Mouse (Mus musculus) C2C12 (cell line): Measurements from ENCODE around the gene Ehd2. TPM values are rescaled to one million over a fixed set of nuclear protein-coding genes. Genes with fewer than 3 reads are reported as not detected.

Source experiments
- H3K27me3 ChIP-seq: one replicate; pipeline ENCODE4 v1.6.1; 2011; ENCODE audit not compliant: control insufficient read depth, insufficient read depth, insufficient read length
- H3K36me3 ChIP-seq: one replicate; pipeline ENCODE4 v1.6.1; 2011; ENCODE audit not compliant: control insufficient read depth, insufficient read depth
- H3K4me3 ChIP-seq: one replicate; pipeline ENCODE4 v1.5.1; 2011; ENCODE audit warnings: mild to moderate bottlenecking, control low read depth; ENCODE audit not compliant: poor library complexity, insufficient read depth, severe bottlenecking
- H3K79me2 ChIP-seq: one replicate; pipeline ENCODE4 v1.6.1; 2011; ENCODE audit not compliant: control insufficient read depth, insufficient read depth
- H3K79me3 ChIP-seq: one replicate; pipeline ENCODE4 v1.6.1; 2011; ENCODE audit warnings: low read depth, control low read depth
- H3ac ChIP-seq: one replicate; pipeline ENCODE3; 2011; ENCODE audit warnings: low read depth; ENCODE audit not compliant: control insufficient read depth, insufficient read length
- CEBPB ChIP-seq: IDR thresholded peaks from one replicate; pipeline ENCODE4 v1.6.1; 2011; ENCODE audit warnings: low read depth, mild to moderate bottlenecking, control low read depth, moderate library complexity
- CTCF ChIP-seq: IDR thresholded peaks from one replicate; pipeline ENCODE4 v1.5.1; 2011; ENCODE audit not compliant: control insufficient read depth, insufficient read depth, insufficient read length
- FOSL1 ChIP-seq: IDR thresholded peaks from one replicate; pipeline ENCODE4 v1.8.0; 2011; ENCODE audit warnings: mild to moderate bottlenecking, low read length; ENCODE audit not compliant: poor library complexity, insufficient read depth, severe bottlenecking
- MAX ChIP-seq: IDR thresholded peaks from one replicate; pipeline ENCODE4 v1.6.1; 2011; ENCODE audit warnings: mild to moderate bottlenecking, control low read depth
- MYOD1 ChIP-seq: IDR thresholded peaks from one replicate; pipeline ENCODE4 v1.6.1; 2011; ENCODE audit warnings: low read depth; ENCODE audit not compliant: control insufficient read depth, insufficient read length
- MYOG ChIP-seq: IDR thresholded peaks from one replicate; pipeline ENCODE4 v1.6.1; 2011; ENCODE audit not compliant: control insufficient read depth, insufficient read length; ENCODE audit errors: extremely low read depth
- USF1 ChIP-seq: IDR thresholded peaks from one replicate; pipeline ENCODE4 v1.6.1; 2011; ENCODE audit warnings: low read depth, mild to moderate bottlenecking, control low read depth, moderate library complexity
- polyA plus RNA-seq: library from polyadenylated mRNA; unstranded; fragments of >200 nt; fragmentation: generic; extraction: Trizol; gene quantifications from one replicate; pipeline ENCODE4 v1.2.1, GENCODE M21; 2012; ENCODE audit warnings: missing spikeins

The Ehd2 gene
- polyA plus RNA-seq, 1 experiment = 98.7 TPM

- Histone ChIP-seq H3ac (no peak overlapping the region), H3K79me2 (peaks cover 29% of the 10 kb centered on the region), H3K27me3 (no peaks in the 10 kb centered on the region), H3K4me3 (no peak overlapping the region), H3K36me3 (peaks cover 99% of the 10 kb centered on the region), H3K79me3 (peaks cover 26% of the 10 kb centered on the region)
- TF ChIP-seq MYOG = no peak
- no peak for TF ChIP-seq MAX
- no peak for TF ChIP-seq CEBPB
- no peak for TF ChIP-seq MYOD1
- no peak for TF ChIP-seq FOSL1
- no peak for TF ChIP-seq CTCF
- TF ChIP-seq USF1 = no peak
Measured at GRCm38 (mm10) chr7:15954978-15955443, 12.4 kb downstream of the Ehd2 start.

DNA sequence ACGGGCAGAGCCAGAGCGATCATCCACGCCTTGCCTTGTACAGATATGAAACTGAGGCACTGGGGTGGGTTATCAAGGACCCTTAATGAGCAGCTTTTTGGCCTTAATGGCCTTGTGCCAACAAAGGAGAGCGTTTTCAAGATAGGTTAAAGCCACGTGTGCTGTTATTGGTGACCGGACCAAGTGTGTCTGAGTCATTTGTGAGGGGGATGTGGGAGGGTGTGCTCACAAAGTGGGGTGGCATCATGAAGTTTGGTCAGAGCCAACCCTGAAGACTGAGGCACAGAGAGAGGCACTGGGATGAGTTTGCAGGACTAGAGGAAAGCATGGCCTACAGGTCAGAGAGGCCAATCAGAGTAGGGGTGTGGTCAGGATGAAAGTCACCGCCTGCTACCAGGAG lies 12.9 kb downstream of the Ehd2 start:
- H3ac ChIP-seq = no peak overlapping the region
- peaks cover 22% of the 10 kb centered on the region for H3K79me3 ChIP-seq
- no peaks in the 10 kb centered on the region for H3K27me3 ChIP-seq
- H3K79me2 ChIP-seq = peaks cover 23% of the 10 kb centered on the region
- TF ChIP-seq FOSL1 (no peak), USF1 (no peak), CEBPB (no peak), MYOG (no peak), MYOD1 (no peak), MAX (no peak), CTCF (no peak)
- peaks cover 96% of the 10 kb centered on the region for H3K36me3 ChIP-seq
- H3K4me3 ChIP-seq = no peak overlapping the region

DNA sequence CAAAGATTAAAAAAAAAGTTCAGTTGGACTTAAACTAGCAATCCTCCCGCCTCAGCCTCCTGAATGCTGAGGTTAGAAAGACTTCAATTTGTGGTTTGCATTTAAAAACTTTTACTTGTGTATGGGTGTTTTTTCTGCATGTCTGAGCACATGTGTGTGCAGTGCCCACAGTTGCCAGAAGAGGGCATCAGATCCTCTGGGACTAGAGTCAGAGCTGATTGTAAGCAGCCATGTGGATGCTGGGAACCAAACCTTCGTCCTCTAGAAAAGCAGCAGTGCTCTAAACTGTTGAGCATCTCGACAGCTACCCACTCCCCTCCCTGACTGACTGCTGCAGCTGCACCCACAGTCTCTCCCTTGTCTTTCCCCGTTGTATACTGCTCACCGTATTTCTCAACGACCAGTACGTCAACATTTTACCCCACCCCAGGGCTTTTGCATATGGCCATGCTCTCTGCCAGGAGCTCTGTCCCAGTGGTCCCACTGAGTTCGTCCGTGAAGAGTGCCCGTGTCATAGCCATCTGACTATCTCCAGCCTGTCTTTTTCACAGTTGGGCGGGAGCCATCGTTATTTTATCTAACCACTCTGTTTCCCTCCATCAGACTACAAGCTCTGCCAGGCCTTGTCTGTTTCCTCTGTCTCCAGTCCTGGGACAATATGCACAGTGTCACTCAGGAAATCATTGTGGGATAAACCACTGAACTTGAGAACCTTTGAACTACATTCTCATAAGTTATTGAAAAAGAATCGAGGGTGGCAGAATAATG lies 13.9 kb downstream of the Ehd2 start:
- Histone ChIP-seq H3K27me3 (no peaks in the 10 kb centered on the region), H3K79me3 (peaks cover 15% of the 10 kb centered on the region), H3K36me3 (peaks cover 87% of the 10 kb centered on the region), H3ac (no peak overlapping the region), H3K79me2 (peaks cover 18% of the 10 kb centered on the region), H3K4me3 (no peak overlapping the region)
- TF ChIP-seq MYOG (no peak), MYOD1 (no peak), FOSL1 (no peak), CEBPB (no peak), CTCF (no peak), USF1 (no peak), MAX (no peak)

GRCm38 (mm10) chr7:15952416-15952815 lies 15.0 kb downstream of the Ehd2 start:
- Histone ChIP-seq H3K79me2 (peaks cover 18% of the 10 kb centered on the region), H3K4me3 (no peak overlapping the region), H3K27me3 (no peaks in the 10 kb centered on the region), H3K36me3 (peaks cover 76% of the 10 kb centered on the region), H3K79me3 (peaks cover 15% of the 10 kb centered on the region), H3ac (no peak overlapping the region)
- TF ChIP-seq MAX (no peak), MYOG (no peak), MYOD1 (no peak), CEBPB (no peak), FOSL1 (no peak), CTCF (no peak), USF1 (no peak)

DNA sequence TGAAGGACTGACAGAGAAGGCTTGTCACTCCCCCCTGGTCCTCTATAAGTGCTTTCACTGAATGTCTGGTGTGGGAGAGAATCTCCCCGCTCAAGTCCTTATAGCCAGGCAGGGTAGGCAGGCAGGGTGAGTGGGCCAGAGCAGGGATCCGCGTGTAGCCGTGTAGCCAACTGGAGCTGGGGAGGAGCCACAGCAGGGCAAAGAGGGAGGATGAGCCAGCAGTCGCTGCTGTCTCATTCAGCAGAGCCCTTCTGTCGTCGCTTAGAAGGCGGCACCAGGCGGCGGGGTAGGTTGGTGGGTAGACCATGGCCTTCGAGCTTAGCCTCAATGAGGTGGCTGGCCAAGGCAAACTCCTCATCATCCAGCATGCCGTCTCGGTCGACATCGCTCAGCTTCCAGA lies 17.4 kb downstream of the Ehd2 start:
- H3K36me3 ChIP-seq = peaks cover 52% of the 10 kb centered on the region
- H3K4me3 ChIP-seq = no peak overlapping the region

GRCm38 (mm10) chr7:15949216-15949790 lies 18.1 kb downstream of the Ehd2 start:
- H3K4me3 ChIP-seq = no peak overlapping the region
- H3ac ChIP-seq = no peak overlapping the region
- TF ChIP-seq USF1 (no peak), MAX (no peak), CEBPB (no peak), MYOD1 (no peak), FOSL1 (no peak), CTCF (no peak), MYOG (no peak)
- H3K79me3 ChIP-seq = peaks cover 17% of the 10 kb centered on the region
- H3K79me2 ChIP-seq = peaks cover 23% of the 10 kb centered on the region
- H3K27me3 ChIP-seq = no peaks in the 10 kb centered on the region
- H3K36me3 ChIP-seq = peaks cover 50% of the 10 kb centered on the region

More for the DNA sequence above, 17.4 kb downstream of the Ehd2 start:
- Histone ChIP-seq H3K79me3 (peaks cover 13% of the 10 kb centered on the region), H3K27me3 (no peaks in the 10 kb centered on the region), H3K79me2 (peaks cover 16% of the 10 kb centered on the region), H3ac (peak overlapping the region; percentile 13)
- TF ChIP-seq MYOG = no peak
- no peak for TF ChIP-seq CTCF
- TF ChIP-seq CEBPB = no peak
- no peak for TF ChIP-seq MYOD1
- no peak for TF ChIP-seq FOSL1
- no peak for TF ChIP-seq MAX
- no peak for TF ChIP-seq USF1
